Mouse (Mus musculus) brain, embryonic 14.5 days (tissue): ENCODE measurements at regions not wholly inside any gene's neighbourhood (a gene's known extent, or its start where the extent isn't known, plus 50 kb on each side); places are given as distances from the start of the nearest gene placed in this dataset.

Source experiments
- CTCF ChIP-seq: fragments of 200-500 bp; IDR thresholded peaks from 2 replicates; pipeline ENCODE4 v1.5.1; 2012; ENCODE audit warnings: inconsistent platforms, mild to moderate bottlenecking, moderate library complexity, borderline replicate concordance; ENCODE audit not compliant: insufficient read depth, insufficient read length; ENCODE audit errors: extremely low read depth
- POLR2A ChIP-seq: fragments of 200-500 bp; IDR thresholded peaks from 2 replicates; pipeline ENCODE4 v1.6.1; 2012; ENCODE audit warnings: mild to moderate bottlenecking, inconsistent platforms, borderline replicate concordance; ENCODE audit not compliant: poor library complexity, insufficient read depth, insufficient read length, severe bottlenecking; ENCODE audit errors: extremely low read depth

GRCm38 (mm10) chr5:54483916-54484315 lies 485.6 kb downstream of the Stim2 start:
- TF ChIP-seq CTCF (no peak), POLR2A (no peak)
